Mouse (Mus musculus) myocyte (in vitro differentiated cells): Measurements from ENCODE around the gene Fam118a. TPM values are rescaled to one million over a fixed set of nuclear protein-coding genes. Genes with fewer than 3 reads are reported as not detected.

Experiments used
- H3K27me3 ChIP-seq: one replicate; pipeline ENCODE4 v1.6.1; 2011; ENCODE audit not compliant: control insufficient read depth, insufficient read depth, insufficient read length
- H3K36me3 ChIP-seq: one replicate; pipeline ENCODE4 v1.6.1; 2011; ENCODE audit not compliant: control insufficient read depth, insufficient read depth
- H3K4me2 ChIP-seq: one replicate; pipeline ENCODE4 v1.6.1; 2011; ENCODE audit warnings: low read depth, control low read depth
- H3K4me3 ChIP-seq: one replicate; pipeline ENCODE4 v1.5.1; 2011; ENCODE audit warnings: mild to moderate bottlenecking, control low read depth, moderate library complexity
- H3K79me2 ChIP-seq: one replicate; pipeline ENCODE4 v1.6.1; 2011; ENCODE audit not compliant: control insufficient read depth, insufficient read depth
- H3ac ChIP-seq: one replicate; pipeline ENCODE4 v1.6.1; 2011; ENCODE audit not compliant: control insufficient read depth, insufficient read length
- CEBPB ChIP-seq: IDR thresholded peaks from 2 replicates; pipeline ENCODE4 v1.6.1; 2011; ENCODE audit warnings: mild to moderate bottlenecking, moderate library complexity; ENCODE audit not compliant: poor library complexity, insufficient read depth, severe bottlenecking
- E2F4 ChIP-seq: IDR thresholded peaks from one replicate; pipeline ENCODE4 v1.6.1; 2011; ENCODE audit warnings: mild to moderate bottlenecking, control low read depth, moderate library complexity; ENCODE audit not compliant: insufficient read depth
- MAX ChIP-seq: IDR thresholded peaks from one replicate; pipeline ENCODE4 v1.6.1; 2011; ENCODE audit warnings: low read depth, mild to moderate bottlenecking, control low read depth
- MYOD1 ChIP-seq, 3 experiments: IDR thresholded peaks; one replicate each; pipeline ENCODE4 v1.6.1; 2011; ENCODE audit warnings: control low read depth in 2 of 3, low read depth in 2 of 3, mild to moderate bottlenecking in 2 of 3, moderate library complexity in 1 of 3; ENCODE audit not compliant: insufficient read length in 2 of 3, control insufficient read depth in 1 of 3
- MYOG ChIP-seq, 3 experiments: IDR thresholded peaks; one replicate each; pipeline ENCODE4 v1.6.1; 2011; ENCODE audit warnings: control low read depth in 2 of 3, low read depth in 2 of 3, mild to moderate bottlenecking in 2 of 3; ENCODE audit not compliant: insufficient read length in 2 of 3, control insufficient read depth in 1 of 3, insufficient read depth in 1 of 3
- POLR2A ChIP-seq: IDR thresholded peaks from one replicate; pipeline ENCODE4 v1.6.1; 2011; ENCODE audit warnings: low read depth, mild to moderate bottlenecking, control low read depth, moderate library complexity; ENCODE audit not compliant: insufficient read length
- POLR2AphosphoS2 ChIP-seq: IDR thresholded peaks from one replicate; pipeline ENCODE4 v1.6.1; 2011; ENCODE audit warnings: low read depth, control low read depth; ENCODE audit not compliant: insufficient read length
- REST ChIP-seq: IDR thresholded peaks from one replicate; pipeline ENCODE4 v1.6.1; 2011; ENCODE audit warnings: mild to moderate bottlenecking, control low read depth, moderate library complexity; ENCODE audit not compliant: insufficient read depth, insufficient read length
- SRF ChIP-seq: IDR thresholded peaks from one replicate; pipeline ENCODE4 v1.6.1; 2011; ENCODE audit warnings: low read depth; ENCODE audit not compliant: control insufficient read depth, insufficient read length
- TCF12 ChIP-seq: IDR thresholded peaks from one replicate; pipeline ENCODE4 v1.6.1; 2011; ENCODE audit warnings: mild to moderate bottlenecking, control low read depth; ENCODE audit not compliant: poor library complexity, insufficient read depth, severe bottlenecking
- TCF3 ChIP-seq: IDR thresholded peaks from one replicate; pipeline ENCODE4 v1.6.1; 2011; ENCODE audit warnings: low read depth, control low read depth; ENCODE audit not compliant: insufficient read length
- USF1 ChIP-seq: IDR thresholded peaks from one replicate; pipeline ENCODE4 v1.6.1; 2011; ENCODE audit warnings: low read depth, mild to moderate bottlenecking, control low read depth, moderate library complexity
- polyA plus RNA-seq: library from polyadenylated mRNA; unstranded; fragments of >200 nt; fragmentation: generic; extraction: Trizol; gene quantifications from one replicate; pipeline ENCODE4 v1.2.1, GENCODE M21; 2012; ENCODE audit warnings: missing spikeins

The Fam118a gene
- polyA plus RNA-seq, 1 experiment = 16.0 TPM

- H3K27me3 ChIP-seq = no peaks in the 10 kb centered on the region
- peaks cover 66% of the 10 kb centered on the region for H3K36me3 ChIP-seq
- H3K4me3 ChIP-seq = no peak overlapping the region
- H3ac ChIP-seq = no peak overlapping the region
- H3K4me2 ChIP-seq = no peak overlapping the region
- H3K79me2 ChIP-seq = no peaks in the 10 kb centered on the region
- no peak for TF ChIP-seq SRF
- TF ChIP-seq MYOG (IDR thresholded peaks at IDR 0.05; ENCODE audit: control insufficient read depth in 1 of 3, insufficient read depth in 1 of 3, insufficient read length in 2 of 3, low read depth in 2 of 3) = no peak
- TF ChIP-seq MYOD1 (IDR thresholded peaks at IDR 0.05; ENCODE audit: control insufficient read depth in 1 of 3, insufficient read length in 2 of 3, low read depth in 2 of 3) = no peak
- no peak for TF ChIP-seq E2F4
- no peak for TF ChIP-seq CEBPB
- no peak for TF ChIP-seq POLR2AphosphoS2
- TF ChIP-seq REST = no peak
- TF ChIP-seq TCF12 = no peak
- no peak for TF ChIP-seq POLR2A
- TF ChIP-seq TCF3 = no peak
- no peak for TF ChIP-seq USF1
- no peak for TF ChIP-seq MAX
These were observed 34.7 kb downstream of the Fam118a start for GRCm38 (mm10) chr15:85063421-85063820.

DNA sequence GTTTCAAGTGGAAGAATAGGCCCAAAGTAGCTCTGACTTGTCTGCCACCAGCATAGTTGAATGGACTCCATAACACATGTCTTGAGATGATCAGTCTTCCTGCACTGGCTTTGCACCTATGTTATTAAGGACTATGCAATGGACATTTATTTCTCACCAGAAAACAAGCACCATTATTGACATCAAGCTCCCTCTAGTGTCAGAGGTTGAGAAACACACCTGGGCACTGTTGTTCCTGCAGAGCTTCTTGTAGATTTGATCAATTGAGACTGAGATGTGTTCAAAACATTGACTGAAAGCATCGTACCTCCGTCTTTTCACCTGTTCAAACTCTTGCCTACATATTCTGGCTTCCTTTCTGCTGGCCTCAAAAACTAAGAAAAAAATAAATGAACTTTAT is 41.8 kb downstream of the Fam118a start:
- no peak overlapping the region for H3K4me2 ChIP-seq
- no peak overlapping the region for H3ac ChIP-seq
- H3K36me3 ChIP-seq = no peaks in the 10 kb centered on the region
- no peak for TF ChIP-seq E2F4
- no peak for TF ChIP-seq TCF3
- no peak for TF ChIP-seq SRF
- TF ChIP-seq MYOG (IDR thresholded peaks at IDR 0.05; ENCODE audit: control insufficient read depth in 1 of 3, insufficient read depth in 1 of 3, insufficient read length in 2 of 3, low read depth in 2 of 3) = no peak
- no peak for TF ChIP-seq REST
- no peak for TF ChIP-seq MAX
- TF ChIP-seq TCF12 = no peak
- no peak for TF ChIP-seq POLR2AphosphoS2
- TF ChIP-seq USF1 = no peak
- no peak for TF ChIP-seq POLR2A
- no peak for TF ChIP-seq CEBPB
- TF ChIP-seq MYOD1 (IDR thresholded peaks at IDR 0.05; ENCODE audit: control insufficient read depth in 1 of 3, insufficient read length in 2 of 3, low read depth in 2 of 3) = no peak
- H3K27me3 ChIP-seq = no peaks in the 10 kb centered on the region
- no peaks in the 10 kb centered on the region for H3K79me2 ChIP-seq
- no peak overlapping the region for H3K4me3 ChIP-seq

DNA sequence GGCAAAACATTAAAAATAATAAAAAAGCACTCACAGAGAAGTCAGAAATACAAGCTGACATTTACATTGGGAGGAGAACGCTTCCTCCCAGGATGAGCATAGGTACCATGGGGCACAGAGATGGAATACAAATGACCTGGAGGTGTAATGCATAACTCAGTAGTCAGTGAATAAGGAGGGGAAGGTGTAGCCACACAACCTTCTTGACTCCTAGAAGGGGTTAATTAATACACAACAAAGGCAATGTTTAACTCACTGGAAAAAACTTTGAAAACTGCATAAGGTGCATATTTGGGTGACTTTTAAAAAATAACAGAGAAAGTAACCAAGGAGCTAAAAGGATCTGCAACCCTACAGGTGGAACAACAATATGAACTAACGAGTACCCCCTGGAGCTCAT is 43.9 kb downstream of the Fam118a start:
- TF ChIP-seq TCF12 = no peak
- no peak overlapping the region for H3K4me2 ChIP-seq
- no peak overlapping the region for H3ac ChIP-seq
- no peaks in the 10 kb centered on the region for H3K36me3 ChIP-seq
- no peaks in the 10 kb centered on the region for H3K79me2 ChIP-seq
- H3K4me3 ChIP-seq = no peak overlapping the region
- H3K27me3 ChIP-seq = no peaks in the 10 kb centered on the region

- H3K79me2 ChIP-seq = no peaks in the 10 kb centered on the region
- H3K4me3 ChIP-seq = no peak overlapping the region
- no peaks in the 10 kb centered on the region for H3K36me3 ChIP-seq
- no peak overlapping the region for H3ac ChIP-seq
- no peak overlapping the region for H3K4me2 ChIP-seq
- peaks cover 6% of the 10 kb centered on the region for H3K27me3 ChIP-seq
- TF ChIP-seq MYOD1 (IDR thresholded peaks at IDR 0.05; ENCODE audit: control insufficient read depth in 1 of 3, insufficient read length in 2 of 3, low read depth in 2 of 3) (no peak), E2F4 (no peak), CEBPB (no peak), POLR2A (no peak), USF1 (no peak), TCF3 (no peak), POLR2AphosphoS2 (no peak), SRF (no peak), TCF12 (no peak), REST (no peak), MAX (no peak), MYOG (IDR thresholded peaks at IDR 0.05; ENCODE audit: control insufficient read depth in 1 of 3, insufficient read depth in 1 of 3, insufficient read length in 2 of 3, low read depth in 2 of 3) (no peak)
These were observed 56.9 kb downstream of the Fam118a start for GRCm38 (mm10) chr15:85085641-85086040.

Other genes with a start within 250 kb of the Fam118a start
- 0.18 TPM for gene Phf21b, start 172.9 kb upstream of the Fam118a start, polyA plus RNA-seq
- 0.10 TPM for gene Gm29666, start 108.9 kb upstream of the Fam118a start, polyA plus RNA-seq
- 31.0 TPM for gene Nup50, start 105.5 kb upstream of the Fam118a start, polyA plus RNA-seq
- 44.0 TPM for gene 5031439G07Rik, start 40.4 kb upstream of the Fam118a start, polyA plus RNA-seq
- not detected for gene Upk3a, start 11.8 kb upstream of the Fam118a start, polyA plus RNA-seq
- gene Smc1b, start 103.0 kb downstream of the Fam118a start, polyA plus RNA-seq = 0.02 TPM
- gene Ribc2, start 103.1 kb downstream of the Fam118a start, polyA plus RNA-seq = not detected
- gene Fbln1, start 177.0 kb downstream of the Fam118a start, polyA plus RNA-seq = 13.4 TPM